Mouse (Mus musculus) myocyte (in vitro differentiated cells): ENCODE measurements around the gene Cep55. TPM values are rescaled to one million over a fixed set of nuclear protein-coding genes. Genes with fewer than 3 reads are reported as not detected.

ENCODE experiments used
- H3K27me3 ChIP-seq: one replicate; pipeline ENCODE4 v1.6.1; 2011; ENCODE audit not compliant: control insufficient read depth, insufficient read depth, insufficient read length
- H3K36me3 ChIP-seq: one replicate; pipeline ENCODE4 v1.6.1; 2011; ENCODE audit not compliant: control insufficient read depth, insufficient read depth
- H3K4me2 ChIP-seq: one replicate; pipeline ENCODE4 v1.6.1; 2011; ENCODE audit warnings: low read depth, control low read depth
- H3K4me3 ChIP-seq: one replicate; pipeline ENCODE4 v1.5.1; 2011; ENCODE audit warnings: mild to moderate bottlenecking, control low read depth, moderate library complexity
- H3K79me2 ChIP-seq: one replicate; pipeline ENCODE4 v1.6.1; 2011; ENCODE audit not compliant: control insufficient read depth, insufficient read depth
- H3ac ChIP-seq: one replicate; pipeline ENCODE4 v1.6.1; 2011; ENCODE audit not compliant: control insufficient read depth, insufficient read length
- CEBPB ChIP-seq: IDR thresholded peaks from 2 replicates; pipeline ENCODE4 v1.6.1; 2011; ENCODE audit warnings: mild to moderate bottlenecking, moderate library complexity; ENCODE audit not compliant: poor library complexity, insufficient read depth, severe bottlenecking
- E2F4 ChIP-seq: IDR thresholded peaks from one replicate; pipeline ENCODE4 v1.6.1; 2011; ENCODE audit warnings: mild to moderate bottlenecking, control low read depth, moderate library complexity; ENCODE audit not compliant: insufficient read depth
- MAX ChIP-seq: IDR thresholded peaks from one replicate; pipeline ENCODE4 v1.6.1; 2011; ENCODE audit warnings: low read depth, mild to moderate bottlenecking, control low read depth
- MYOD1 ChIP-seq, 3 experiments: IDR thresholded peaks; one replicate each; pipeline ENCODE4 v1.6.1; 2011; ENCODE audit warnings: control low read depth in 2 of 3, low read depth in 2 of 3, mild to moderate bottlenecking in 2 of 3, moderate library complexity in 1 of 3; ENCODE audit not compliant: insufficient read length in 2 of 3, control insufficient read depth in 1 of 3
- MYOG ChIP-seq, 3 experiments: IDR thresholded peaks; one replicate each; pipeline ENCODE4 v1.6.1; 2011; ENCODE audit warnings: control low read depth in 2 of 3, low read depth in 2 of 3, mild to moderate bottlenecking in 2 of 3; ENCODE audit not compliant: insufficient read length in 2 of 3, control insufficient read depth in 1 of 3, insufficient read depth in 1 of 3
- POLR2A ChIP-seq: IDR thresholded peaks from one replicate; pipeline ENCODE4 v1.6.1; 2011; ENCODE audit warnings: low read depth, mild to moderate bottlenecking, control low read depth, moderate library complexity; ENCODE audit not compliant: insufficient read length
- POLR2AphosphoS2 ChIP-seq: IDR thresholded peaks from one replicate; pipeline ENCODE4 v1.6.1; 2011; ENCODE audit warnings: low read depth, control low read depth; ENCODE audit not compliant: insufficient read length
- REST ChIP-seq: IDR thresholded peaks from one replicate; pipeline ENCODE4 v1.6.1; 2011; ENCODE audit warnings: mild to moderate bottlenecking, control low read depth, moderate library complexity; ENCODE audit not compliant: insufficient read depth, insufficient read length
- SRF ChIP-seq: IDR thresholded peaks from one replicate; pipeline ENCODE4 v1.6.1; 2011; ENCODE audit warnings: low read depth; ENCODE audit not compliant: control insufficient read depth, insufficient read length
- TCF12 ChIP-seq: IDR thresholded peaks from one replicate; pipeline ENCODE4 v1.6.1; 2011; ENCODE audit warnings: mild to moderate bottlenecking, control low read depth; ENCODE audit not compliant: poor library complexity, insufficient read depth, severe bottlenecking
- TCF3 ChIP-seq: IDR thresholded peaks from one replicate; pipeline ENCODE4 v1.6.1; 2011; ENCODE audit warnings: low read depth, control low read depth; ENCODE audit not compliant: insufficient read length
- USF1 ChIP-seq: IDR thresholded peaks from one replicate; pipeline ENCODE4 v1.6.1; 2011; ENCODE audit warnings: low read depth, mild to moderate bottlenecking, control low read depth, moderate library complexity
- polyA plus RNA-seq: library from polyadenylated mRNA; unstranded; fragments of >200 nt; fragmentation: generic; extraction: Trizol; gene quantifications from one replicate; pipeline ENCODE4 v1.2.1, GENCODE M21; 2012; ENCODE audit warnings: missing spikeins

Cep55 gene
- polyA plus RNA-seq, 1 experiment: 5.1 TPM

DNA sequence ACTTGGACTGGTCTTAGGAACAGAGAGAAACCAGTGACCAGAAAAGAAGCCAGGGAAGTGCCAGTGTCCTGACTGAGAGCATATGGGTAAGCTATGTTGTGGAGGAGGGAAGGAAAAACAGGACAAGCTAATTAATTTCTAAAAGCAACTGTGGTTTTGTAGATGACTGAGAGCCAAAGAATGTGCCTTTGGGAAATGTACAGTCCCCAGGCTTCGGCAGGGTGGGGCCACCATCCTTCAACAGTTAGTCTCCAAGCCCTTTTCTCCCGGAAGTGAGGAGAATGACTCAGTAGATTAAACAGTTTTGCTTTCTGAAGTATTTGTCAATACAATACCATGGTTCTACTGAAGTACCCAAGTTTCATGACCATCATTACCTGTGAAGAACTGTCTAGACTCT, 16.5 kb upstream of the Cep55 start:
- H3K4me3 ChIP-seq: no peak overlapping the region
- H3ac ChIP-seq: no peak overlapping the region
- TF ChIP-seq MYOD1 (IDR thresholded peaks at IDR 0.05; ENCODE audit: control insufficient read depth in 1 of 3, insufficient read length in 2 of 3, low read depth in 2 of 3) (no peak), E2F4 (no peak), MYOG (IDR thresholded peaks at IDR 0.05; ENCODE audit: control insufficient read depth in 1 of 3, insufficient read depth in 1 of 3, insufficient read length in 2 of 3, low read depth in 2 of 3) (no peak), TCF12 (no peak), MAX (no peak), REST (no peak), POLR2AphosphoS2 (no peak), TCF3 (no peak), CEBPB (no peak), POLR2A (no peak), SRF (no peak), USF1 (no peak)
- H3K79me2 ChIP-seq: peaks cover 75% of the 10 kb centered on the region
- H3K36me3 ChIP-seq: no peaks in the 10 kb centered on the region
- H3K4me2 ChIP-seq: peak overlapping the region; percentile 84
- no peaks in the 10 kb centered on the region for H3K27me3 ChIP-seq

DNA sequence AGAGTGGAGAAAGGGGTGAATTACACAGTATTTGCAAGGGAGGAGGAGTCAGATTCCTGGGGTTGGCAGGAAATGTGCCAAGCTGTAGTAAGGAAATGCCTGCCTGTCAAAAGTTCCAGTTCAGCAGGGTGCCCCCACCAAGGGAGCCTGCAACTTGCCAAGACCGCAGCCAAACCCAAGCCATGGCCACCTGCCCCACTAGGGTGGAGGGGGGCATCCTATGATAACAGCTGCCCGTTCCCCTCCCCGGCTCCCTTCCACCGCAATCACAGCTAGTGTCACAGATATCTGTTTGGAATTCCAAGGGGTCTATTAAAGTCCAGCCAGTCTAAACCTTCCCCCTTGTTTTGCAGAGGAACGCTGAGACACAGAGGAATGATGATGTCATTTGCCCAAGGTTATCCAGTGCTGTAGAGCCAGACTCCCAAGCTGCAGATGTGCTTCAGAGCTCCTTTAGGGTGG, 12.5 kb upstream of the Cep55 start:
- H3K79me2 ChIP-seq: peaks cover 35% of the 10 kb centered on the region
- peak overlapping the region; percentile 66 for H3K4me2 ChIP-seq
- TF ChIP-seq POLR2AphosphoS2 (no peak), TCF12 (peak; percentile 92), CEBPB (0 out of 2 replicates have a peak, but pooled peaks have one; percentile 19), REST (no peak), MYOG (IDR thresholded peaks at IDR 0.05; ENCODE audit: control insufficient read depth in 1 of 3, insufficient read depth in 1 of 3, insufficient read length in 2 of 3, low read depth in 2 of 3) (peak; percentile 65 to 96 (median 85)), USF1 (no peak), TCF3 (peak; percentile 85), E2F4 (no peak), MYOD1 (IDR thresholded peaks at IDR 0.05; ENCODE audit: control insufficient read depth in 1 of 3, insufficient read length in 2 of 3, low read depth in 2 of 3) (peak in 2 of 3 experiments; percentile 82 to 90), MAX (no peak), POLR2A (peak; percentile 26), SRF (no peak)
- H3ac ChIP-seq: no peak overlapping the region
- peak overlapping the region; percentile 48 for H3K4me3 ChIP-seq
- no peaks in the 10 kb centered on the region for H3K36me3 ChIP-seq
- no peaks in the 10 kb centered on the region for H3K27me3 ChIP-seq

GRCm38 (mm10) chr19:38043281-38043981, 11.4 kb upstream of the Cep55 start, which contains the start of gene Myof:
Gene Myof (minus strand): TSS chr19:38043577.
- TF ChIP-seq POLR2AphosphoS2 (peak; percentile 24), TCF12 (no peak), POLR2A (peak; percentile 60)
- H3K27me3 ChIP-seq: no peaks in the 10 kb centered on the region
- peak within 1 kb of the TSS; percentile 9 for H3ac ChIP-seq
- H3K36me3 ChIP-seq: no peaks in the 10 kb centered on the region
- H3K4me3 ChIP-seq: peak within 1 kb of the TSS; percentile 48
- H3K4me2 ChIP-seq: peak within 1 kb of the TSS; percentile 69
- peaks cover 33% of the 10 kb centered on the region for H3K79me2 ChIP-seq

GRCm38 (mm10) chr19:38045198-38045597, 9.6 kb upstream of the Cep55 start:
- TF ChIP-seq TCF3: no peak
- Histone ChIP-seq H3K4me2 (no peak overlapping the region), H3ac (no peak overlapping the region), H3K4me3 (no peak overlapping the region), H3K36me3 (no peaks in the 10 kb centered on the region), H3K27me3 (no peaks in the 10 kb centered on the region), H3K79me2 (peaks cover 16% of the 10 kb centered on the region)

GRCm38 (mm10) chr19:38049686-38050085, 5.1 kb upstream of the Cep55 start:
- TF ChIP-seq E2F4 (no peak), TCF12 (no peak)
- no peaks in the 10 kb centered on the region for H3K27me3 ChIP-seq

More at GRCm38 (mm10) chr19:38049686-38050085, 5.1 kb upstream of the Cep55 start:
- no peaks in the 10 kb centered on the region for H3K79me2 ChIP-seq
- H3K4me3 ChIP-seq: no peak overlapping the region
- no peak overlapping the region for H3ac ChIP-seq
- H3K36me3 ChIP-seq: no peaks in the 10 kb centered on the region
- H3K4me2 ChIP-seq: no peak overlapping the region
